Mouse (Mus musculus) liver, postnatal 0 days (tissue): ENCODE results near the gene Abcc3. TPM values are rescaled to one million over a fixed set of nuclear protein-coding genes. Genes with fewer than 3 reads are reported as not detected.
"Not testable (repeated sequence)": the region's sequence is repeated elsewhere in the genome, so short reads cannot be mapped to it uniquely, and the experiment has no call there.

Experiments
- ATAC-seq: fragments of 200-750 bp; cut with Nextera tagmentation; 2 replicates; pipeline ENCODE4 v1.8.0; 2017; ENCODE audit warnings: mild to moderate bottlenecking, moderate library complexity
- DNase-seq: peaks from one replicate; pipeline ENCODE4 v3.0.0-alpha.2; 2016
- H3K27ac ChIP-seq: fragments of 300-500 bp; sonication (generic); 2 replicates; pipeline ENCODE4 v1.5.1; 2014; ENCODE audit warnings: antibody characterized with exemption, moderate library complexity, mild to moderate bottlenecking, low read depth
- H3K27me3 ChIP-seq: fragments of 300-500 bp; sonication (generic); 2 replicates; pipeline ENCODE4 v1.6.1; 2014; ENCODE audit warnings: low read length, control low read depth, mixed read lengths; ENCODE audit not compliant: insufficient read depth
- H3K36me3 ChIP-seq: fragments of 300-500 bp; sonication (generic); replicated peaks from 2 replicates; pipeline ENCODE4 v1.6.1; 2014; ENCODE audit warnings: mild to moderate bottlenecking, control low read depth, low read length, moderate library complexity, mixed read lengths; ENCODE audit not compliant: insufficient read depth
- H3K4me1 ChIP-seq: fragments of 300-500 bp; sonication (generic); 2 replicates; pipeline ENCODE4 v1.6.1; 2014; ENCODE audit warnings: antibody characterized with exemption, mild to moderate bottlenecking, control low read depth; ENCODE audit not compliant: insufficient read depth
- H3K4me2 ChIP-seq: fragments of 300-500 bp; sonication (generic); 2 replicates; pipeline ENCODE4 v1.6.1; 2014; ENCODE audit warnings: low read depth, mild to moderate bottlenecking, low read length, moderate library complexity, mixed read lengths
- H3K4me3 ChIP-seq: fragments of 300-500 bp; sonication (generic); 2 replicates; pipeline ENCODE4 v1.5.1; 2014; ENCODE audit warnings: low read depth, low read length
- H3K9ac ChIP-seq: fragments of 300-500 bp; sonication (generic); replicated peaks from 2 replicates; pipeline ENCODE4 v1.6.1; 2014; ENCODE audit warnings: mild to moderate bottlenecking, moderate library complexity
- H3K9me3 ChIP-seq: fragments of 300-500 bp; sonication (generic); 2 replicates; pipeline ENCODE4 v1.6.1; 2016; ENCODE audit warnings: mild to moderate bottlenecking, control low read depth, low read length, mixed read lengths
- CTCF ChIP-seq: sonication (generic); IDR thresholded peaks from 2 replicates; pipeline ENCODE4 v1.5.1; 2016; ENCODE audit warnings: antibody characterized with exemption, low read depth
- EP300 ChIP-seq: IDR thresholded peaks from 2 replicates; pipeline ENCODE4 v1.6.1; 2016; ENCODE audit warnings: antibody characterized with exemption, low read depth, mild to moderate bottlenecking
- WGBS: fragments of 180-500 bp; shearing (Covaris S2); extraction: QIAGEN DNeasy Blood & Tissue Kit; methylation state at CpG from one replicate; pipeline ENCODE4 v1.1.7; 2014; ENCODE audit not compliant: insufficient replicate concordance; 5-methylcytosine and 5-hydroxymethylcytosine counted together
- polyA plus RNA-seq: library from polyadenylated mRNA; unstranded; fragments of >200 nt; fragmentation: Nextera tagmentation; extraction: Ambion mirVana; gene quantifications from 2 replicates; pipeline ENCODE4 v1.2.1, GENCODE M21; 2015

Gene Abcc3
- polyA plus RNA-seq, 1 experiment from 2014 or later: 8.3 TPM

GRCm38 (mm10) chr11:94405348-94405747, 12.6 kb upstream of the Abcc3 start:
- H3K27me3 ChIP-seq: 0 out of 2 replicates have a peak, but pooled peaks cover 4% of the 10 kb centered on the region
- ATAC-seq (no peak), DNase-seq (no peak)
- no peaks in the 10 kb centered on the region for H3K36me3 ChIP-seq
- no peak overlapping the region for H3K4me2 ChIP-seq
- no peaks in the 10 kb centered on the region for H3K9me3 ChIP-seq
- H3K4me1 ChIP-seq: peaks cover 4% of the 10 kb centered on the region
- H3K4me3 ChIP-seq: no peak overlapping the region
- H3K27ac ChIP-seq: no peak overlapping the region
- 37% methylated on average over 6 of the region's 6 CpGs for WGBS
- no peak overlapping the region for H3K9ac ChIP-seq
- TF ChIP-seq EP300: no peak
- TF ChIP-seq CTCF: no peak

- Histone ChIP-seq H3K4me2 (no peak overlapping the region), H3K27ac (no peak overlapping the region), H3K9me3 (no peaks in the 10 kb centered on the region), H3K4me1 (peaks cover 4% of the 10 kb centered on the region), H3K4me3 (no peak overlapping the region), H3K27me3 (0 out of 2 replicates have a peak, but pooled peaks cover 4% of the 10 kb centered on the region), H3K9ac (no peak overlapping the region), H3K36me3 (no peaks in the 10 kb centered on the region)
- peak; percentile 82 for ATAC-seq
- peak; percentile 88 for DNase-seq
- TF ChIP-seq CTCF: peak; percentile 97
- TF ChIP-seq EP300: no peak
- WGBS: 19% methylated on average over 11 of the region's 11 CpGs
Observed at GRCm38 (mm10) chr11:94404641-94405260, 12.0 kb upstream of the Abcc3 start.

- no peaks in the 10 kb centered on the region for H3K9me3 ChIP-seq
- no peak for DNase-seq
- no peak for TF ChIP-seq EP300
- TF ChIP-seq CTCF: no peak
- 0 out of 2 replicates have a peak, but pooled peaks cover 4% of the 10 kb centered on the region for H3K27me3 ChIP-seq
- 47% methylated on average over 5 of the region's 5 CpGs for WGBS
- H3K4me3 ChIP-seq: no peak overlapping the region
- no peaks in the 10 kb centered on the region for H3K36me3 ChIP-seq
- no peak overlapping the region for H3K27ac ChIP-seq
- peaks cover 4% of the 10 kb centered on the region for H3K4me1 ChIP-seq
- H3K9ac ChIP-seq: no peak overlapping the region
- ATAC-seq: peak; percentile 72
- H3K4me2 ChIP-seq: no peak overlapping the region
Observed at GRCm38 (mm10) chr11:94404178-94404577, 11.4 kb upstream of the Abcc3 start.

GRCm38 (mm10) chr11:94403757-94404156, 11.0 kb upstream of the Abcc3 start:
- TF ChIP-seq CTCF (no peak), EP300 (no peak)
- Histone ChIP-seq H3K36me3 (no peaks in the 10 kb centered on the region), H3K4me1 (peaks cover 4% of the 10 kb centered on the region), H3K4me2 (no peak overlapping the region), H3K27me3 (0 out of 2 replicates have a peak, but pooled peaks cover 4% of the 10 kb centered on the region), H3K9ac (no peak overlapping the region; the same call in 1 of the 2 replicates), H3K4me3 (no peak overlapping the region), H3K9me3 (no peaks in the 10 kb centered on the region), H3K27ac (no peak overlapping the region)
- DNase-seq (no peak), ATAC-seq (no peak)
- WGBS: 83% methylated on average over 10 of the region's 10 CpGs

- no peaks in the 10 kb centered on the region for H3K9me3 ChIP-seq
- peaks cover 4% of the 10 kb centered on the region for H3K4me1 ChIP-seq
- no peak overlapping the region for H3K9ac ChIP-seq
- H3K4me2 ChIP-seq: no peak overlapping the region
- DNase-seq (no peak), ATAC-seq (no peak)
- no peak overlapping the region for H3K4me3 ChIP-seq
- 0 out of 2 replicates have a peak, but pooled peaks cover 4% of the 10 kb centered on the region for H3K27me3 ChIP-seq
- no peak overlapping the region for H3K27ac ChIP-seq
- TF ChIP-seq CTCF (no peak), EP300 (no peak)
- WGBS: 80% methylated on average over 5 of the region's 5 CpGs
- H3K36me3 ChIP-seq: no peaks in the 10 kb centered on the region
Observed at GRCm38 (mm10) chr11:94402731-94403130, 9.9 kb upstream of the Abcc3 start.

GRCm38 (mm10) chr11:94402029-94402428, 9.2 kb upstream of the Abcc3 start:
- H3K4me1 ChIP-seq, H3K9me3 ChIP-seq, H3K4me2 ChIP-seq, H3K27me3 ChIP-seq, H3K4me3 ChIP-seq, H3K27ac ChIP-seq, H3K36me3 ChIP-seq, H3K9ac ChIP-seq, ATAC-seq, DNase-seq: not testable (repeated sequence)
- WGBS: 79% methylated on average over 4 of the region's 4 CpGs
